Mouse (Mus musculus): Measurements from ENCODE around the gene Necap1. TPM values are rescaled to one million over a fixed set of nuclear protein-coding genes. Genes with fewer than 3 reads are reported as not detected.

Necap1 gene
- polyA plus RNA-seq, 1 experiment from 2014 or later = 80.7 TPM

- H3K36me3 ChIP-seq (ENCODE audit: control insufficient read depth, insufficient read depth, low read length) = peaks cover 3% of the 10 kb centered on the region
- no peaks in the 10 kb centered on the region for H3K4me1 ChIP-seq (ENCODE audit: control insufficient read depth, insufficient read depth, low read length)
- no peak overlapping the region for H3K9ac ChIP-seq (ENCODE audit: low read length)
- no peak overlapping the region for H3K4me3 ChIP-seq (ENCODE audit: low read depth, low read length)
- no peaks in the 10 kb centered on the region for H3K27me3 ChIP-seq (ENCODE audit: control insufficient read depth, insufficient read depth, low read length)
- DNase-seq (ENCODE audit: low spot score) (no peak), ATAC-seq (ENCODE audit: insufficient read depth, low FRiP score, low TSS enrichment) (no peak)
- H3K4me2 ChIP-seq (ENCODE audit: low read depth) = no peak overlapping the region
- H3K27ac ChIP-seq (ENCODE audit: low read depth, low read length) = no peak overlapping the region
- no peaks in the 10 kb centered on the region for H3K9me3 ChIP-seq (ENCODE audit: control insufficient read depth, low read length)
- 75% methylated on average over 6 of the region's 6 CpGs for WGBS
Measured at GRCm38 (mm10) chr6:122843759-122844158, 30.5 kb upstream of the Necap1 start.

- Histone ChIP-seq H3K27me3 (ENCODE audit: control insufficient read depth, insufficient read depth, low read length) (no peaks in the 10 kb centered on the region), H3K36me3 (ENCODE audit: control insufficient read depth, insufficient read depth, low read length) (no peaks in the 10 kb centered on the region), H3K27ac (ENCODE audit: low read depth, low read length) (no peak overlapping the region), H3K4me2 (ENCODE audit: low read depth) (no peak overlapping the region), H3K9me3 (ENCODE audit: control insufficient read depth, low read length) (no peaks in the 10 kb centered on the region), H3K9ac (ENCODE audit: low read length) (no peak overlapping the region), H3K4me3 (ENCODE audit: low read depth, low read length) (no peak overlapping the region), H3K4me1 (ENCODE audit: control insufficient read depth, insufficient read depth, low read length) (no peaks in the 10 kb centered on the region)
- no peak for ATAC-seq (ENCODE audit: insufficient read depth, low FRiP score, low TSS enrichment)
- no peak for DNase-seq (ENCODE audit: low spot score)
- 82% methylated on average over 2 of the region's 2 CpGs for WGBS
Measured at GRCm38 (mm10) chr6:122852696-122853095, 21.6 kb upstream of the Necap1 start.

GRCm38 (mm10) chr6:122854552-122854951 is 19.7 kb upstream of the Necap1 start:
- Histone ChIP-seq H3K27me3 (ENCODE audit: control insufficient read depth, insufficient read depth, low read length) (no peaks in the 10 kb centered on the region), H3K4me2 (ENCODE audit: low read depth) (no peak overlapping the region), H3K4me1 (ENCODE audit: control insufficient read depth, insufficient read depth, low read length) (no peaks in the 10 kb centered on the region), H3K9me3 (ENCODE audit: control insufficient read depth, low read length) (no peaks in the 10 kb centered on the region), H3K36me3 (ENCODE audit: control insufficient read depth, insufficient read depth, low read length) (no peaks in the 10 kb centered on the region), H3K9ac (ENCODE audit: low read length) (no peak overlapping the region), H3K27ac (ENCODE audit: low read depth, low read length) (no peak overlapping the region), H3K4me3 (ENCODE audit: low read depth, low read length) (no peak overlapping the region)
- ATAC-seq (ENCODE audit: insufficient read depth, low FRiP score, low TSS enrichment) (no peak), DNase-seq (ENCODE audit: low spot score) (no peak)
- WGBS = 84% methylated on average over 12 of the region's 12 CpGs

- no peaks in the 10 kb centered on the region for H3K9me3 ChIP-seq (ENCODE audit: control insufficient read depth, low read length)
- no peak within 1 kb of the TSS for H3K4me3 ChIP-seq (ENCODE audit: low read depth, low read length)
- H3K4me1 ChIP-seq (ENCODE audit: control insufficient read depth, insufficient read depth, low read length) = no peaks in the 10 kb centered on the region
- no peaks in the 10 kb centered on the region for H3K36me3 ChIP-seq (ENCODE audit: control insufficient read depth, insufficient read depth, low read length)
- no peak within 1 kb of the TSS for H3K27ac ChIP-seq (ENCODE audit: low read depth, low read length)
- no peak within 1 kb of the TSS for H3K9ac ChIP-seq (ENCODE audit: low read length)
- no peak for ATAC-seq (ENCODE audit: insufficient read depth, low FRiP score, low TSS enrichment)
- no peak for DNase-seq (ENCODE audit: low spot score)
- no peaks in the 10 kb centered on the region for H3K27me3 ChIP-seq (ENCODE audit: control insufficient read depth, insufficient read depth, low read length)
- H3K4me2 ChIP-seq (ENCODE audit: low read depth) = no peak within 1 kb of the TSS
- 81% methylated on average over 7 of the region's 7 CpGs for WGBS
Measured at GRCm38 (mm10) chr6:122855955-122856354, 18.3 kb upstream of the Necap1 start, which contains the start of gene C3ar1. Gene C3ar1, minus strand, starts transcription at chr6:122856161.

GRCm38 (mm10) chr6:122862434-122862833 is 11.8 kb upstream of the Necap1 start:
- Histone ChIP-seq H3K27me3 (ENCODE audit: control insufficient read depth, insufficient read depth, low read length) (no peaks in the 10 kb centered on the region), H3K4me2 (ENCODE audit: low read depth) (no peak overlapping the region), H3K36me3 (ENCODE audit: control insufficient read depth, insufficient read depth, low read length) (no peaks in the 10 kb centered on the region), H3K9ac (ENCODE audit: low read length) (no peak overlapping the region), H3K9me3 (ENCODE audit: control insufficient read depth, low read length) (peaks cover 6% of the 10 kb centered on the region; the same call in 1 of the 2 replicates), H3K27ac (ENCODE audit: low read depth, low read length) (no peak overlapping the region), H3K4me1 (ENCODE audit: control insufficient read depth, insufficient read depth, low read length) (no peaks in the 10 kb centered on the region), H3K4me3 (ENCODE audit: low read depth, low read length) (no peak overlapping the region)
- DNase-seq (ENCODE audit: low spot score) (no peak), ATAC-seq (ENCODE audit: insufficient read depth, low FRiP score, low TSS enrichment) (no peak)
- 81% methylated on average over 6 of the region's 6 CpGs for WGBS

GRCm38 (mm10) chr6:122862871-122863270 is 11.4 kb upstream of the Necap1 start:
- no peaks in the 10 kb centered on the region for H3K4me1 ChIP-seq (ENCODE audit: control insufficient read depth, insufficient read depth, low read length)
- DNase-seq (ENCODE audit: low spot score) (no peak), ATAC-seq (ENCODE audit: insufficient read depth, low FRiP score, low TSS enrichment) (no peak)
- H3K27ac ChIP-seq (ENCODE audit: low read depth, low read length) = no peak overlapping the region
- H3K9me3 ChIP-seq (ENCODE audit: control insufficient read depth, low read length) = peaks cover 6% of the 10 kb centered on the region; the same call in 1 of the 2 replicates
- no peak overlapping the region for H3K4me2 ChIP-seq (ENCODE audit: low read depth)
- no peaks in the 10 kb centered on the region for H3K27me3 ChIP-seq (ENCODE audit: control insufficient read depth, insufficient read depth, low read length)
- H3K9ac ChIP-seq (ENCODE audit: low read length) = no peak overlapping the region
- 94% methylated on average over 1 of the region's 1 CpGs for WGBS
- H3K4me3 ChIP-seq (ENCODE audit: low read depth, low read length) = no peak overlapping the region
- H3K36me3 ChIP-seq (ENCODE audit: control insufficient read depth, insufficient read depth, low read length) = no peaks in the 10 kb centered on the region

- H3K4me3 ChIP-seq (ENCODE audit: low read depth, low read length) = no peak overlapping the region
- no peaks in the 10 kb centered on the region for H3K9me3 ChIP-seq (ENCODE audit: control insufficient read depth, low read length)
- H3K27ac ChIP-seq (ENCODE audit: low read depth, low read length) = no peak overlapping the region
- WGBS = 60% methylated on average over 4 of the region's 4 CpGs
- no peaks in the 10 kb centered on the region for H3K36me3 ChIP-seq (ENCODE audit: control insufficient read depth, insufficient read depth, low read length)
- H3K27me3 ChIP-seq (ENCODE audit: control insufficient read depth, insufficient read depth, low read length) = no peaks in the 10 kb centered on the region
- H3K4me1 ChIP-seq (ENCODE audit: control insufficient read depth, insufficient read depth, low read length) = no peaks in the 10 kb centered on the region
- H3K4me2 ChIP-seq (ENCODE audit: low read depth) = no peak overlapping the region
- ATAC-seq (ENCODE audit: insufficient read depth, low FRiP score, low TSS enrichment) = no peak
- no peak overlapping the region for H3K9ac ChIP-seq (ENCODE audit: low read length)
- DNase-seq (ENCODE audit: low spot score) = no peak
Measured at GRCm38 (mm10) chr6:122867914-122868313, 6.4 kb upstream of the Necap1 start.

GRCm38 (mm10) chr6:122869846-122870245 is 4.4 kb upstream of the Necap1 start:
- Histone ChIP-seq H3K27ac (ENCODE audit: low read depth, low read length) (no peak overlapping the region), H3K36me3 (ENCODE audit: control insufficient read depth, insufficient read depth, low read length) (no peaks in the 10 kb centered on the region), H3K9me3 (ENCODE audit: control insufficient read depth, low read length) (no peaks in the 10 kb centered on the region), H3K4me1 (ENCODE audit: control insufficient read depth, insufficient read depth, low read length) (no peaks in the 10 kb centered on the region), H3K4me2 (ENCODE audit: low read depth) (no peak overlapping the region), H3K27me3 (ENCODE audit: control insufficient read depth, insufficient read depth, low read length) (no peaks in the 10 kb centered on the region), H3K9ac (ENCODE audit: low read length) (no peak overlapping the region), H3K4me3 (ENCODE audit: low read depth, low read length) (no peak overlapping the region)
- WGBS = 86% methylated on average over 11 of the region's 11 CpGs
- no peak for DNase-seq (ENCODE audit: low spot score)
- ATAC-seq (ENCODE audit: insufficient read depth, low FRiP score, low TSS enrichment) = no peak

- Histone ChIP-seq H3K4me1 (ENCODE audit: control insufficient read depth, insufficient read depth, low read length) (peaks cover 5% of the 10 kb centered on the region; the same call in 1 of the 2 replicates), H3K27ac (ENCODE audit: low read depth, low read length) (no peak overlapping the region), H3K4me3 (ENCODE audit: low read depth, low read length) (no peak overlapping the region), H3K9me3 (ENCODE audit: control insufficient read depth, low read length) (no peaks in the 10 kb centered on the region), H3K36me3 (ENCODE audit: control insufficient read depth, insufficient read depth, low read length) (no peaks in the 10 kb centered on the region), H3K9ac (ENCODE audit: low read length) (no peak overlapping the region), H3K4me2 (ENCODE audit: low read depth) (no peak overlapping the region), H3K27me3 (ENCODE audit: control insufficient read depth, insufficient read depth, low read length) (no peaks in the 10 kb centered on the region)
- DNase-seq (ENCODE audit: low spot score) = no peak
- 93% methylated on average over 5 of the region's 5 CpGs for WGBS
- no peak for ATAC-seq (ENCODE audit: insufficient read depth, low FRiP score, low TSS enrichment)
Measured at GRCm38 (mm10) chr6:122872800-122873199, 1.5 kb upstream of the Necap1 start.
